Mouse (Mus musculus): ENCODE results near the gene Plcxd2.
A peak's percentile ranks its signal among the peaks of the same experiment; 100 is the strongest.

Gene Plcxd2

GRCm38 (mm10) chr16:45990901-45991676 is 18.9 kb downstream of the Plcxd2 start:
- DNase-seq (ENCODE audit: low read depth, low spot score), result peak; percentile 21

- DNase-seq (ENCODE audit: low read depth, low spot score), result no peak
Observed at GRCm38 (mm10) chr16:45986236-45986635, 23.8 kb downstream of the Plcxd2 start.

DNA sequence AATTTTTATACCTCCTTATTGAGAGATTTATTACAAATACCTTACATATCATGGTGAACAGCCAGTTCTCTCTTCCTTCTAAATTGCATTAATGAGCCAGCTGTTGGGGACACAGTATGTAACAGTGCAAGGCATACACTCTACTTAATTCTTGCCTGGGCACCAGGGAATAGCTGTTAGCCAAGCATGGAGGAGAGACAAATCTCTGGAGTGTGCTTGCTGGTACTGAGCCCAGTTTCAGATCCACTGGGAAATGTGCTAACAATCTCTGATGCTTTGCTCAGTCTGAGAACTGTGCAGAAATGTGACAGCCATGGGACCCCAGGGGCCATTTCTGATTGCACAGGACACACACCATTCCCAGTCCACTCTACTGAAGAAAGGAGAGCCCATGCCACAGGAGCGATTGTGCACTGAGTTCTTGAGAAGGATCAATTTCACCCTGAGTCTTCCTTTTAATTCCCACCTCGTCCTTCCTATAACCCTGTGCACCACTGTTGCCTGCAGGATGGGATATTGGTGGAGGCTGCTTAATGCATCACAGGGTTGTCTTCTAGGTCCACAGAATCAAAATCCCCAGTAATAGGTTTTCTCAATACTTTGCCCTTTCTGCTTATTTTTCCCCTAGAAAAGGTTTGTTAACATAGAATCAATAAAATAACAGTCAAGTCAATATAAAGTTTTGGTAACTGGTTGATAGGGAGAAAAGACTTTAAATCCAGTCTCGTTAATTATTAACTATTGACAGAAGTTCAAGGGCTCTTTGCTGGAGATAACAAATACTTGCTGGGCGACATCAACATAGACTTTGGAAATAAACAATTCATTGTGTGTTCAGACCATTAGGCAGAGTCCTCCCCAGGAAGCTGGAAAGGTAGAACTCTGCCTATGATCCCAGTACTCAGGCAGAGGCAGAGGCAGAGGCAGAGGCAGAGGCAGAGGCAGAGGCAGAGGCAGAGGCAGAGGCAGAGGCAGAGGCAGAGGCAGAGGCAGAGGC is 25.1 kb downstream of the Plcxd2 start:
- DNase-seq (ENCODE audit: low read depth, low spot score), result no peak

DNA sequence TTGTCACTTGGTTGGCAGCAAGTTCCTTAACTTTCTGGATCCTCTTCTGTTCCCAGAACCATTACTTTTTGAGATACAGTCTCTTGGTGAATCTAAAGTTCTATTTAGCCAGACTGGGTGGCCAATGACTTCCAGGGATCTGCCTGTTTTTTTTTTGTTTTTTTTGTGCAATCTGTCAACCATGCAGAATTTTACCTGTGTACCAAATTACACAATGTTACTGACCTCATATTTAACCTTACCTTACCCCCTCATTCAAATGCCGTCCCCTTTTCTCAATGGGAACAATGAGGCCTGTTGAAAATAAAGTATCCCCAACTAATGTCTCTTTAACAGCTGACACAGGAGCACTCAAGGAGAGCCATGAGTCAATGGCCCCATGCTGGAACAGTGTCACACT is 33.8 kb downstream of the Plcxd2 start:
- DNase-seq (ENCODE audit: low read depth, low spot score), result no peak

- DNase-seq (ENCODE audit: low read depth, low spot score), result peak; percentile 23
Observed at GRCm38 (mm10) chr16:45973959-45974686, 35.9 kb downstream of the Plcxd2 start.

DNA sequence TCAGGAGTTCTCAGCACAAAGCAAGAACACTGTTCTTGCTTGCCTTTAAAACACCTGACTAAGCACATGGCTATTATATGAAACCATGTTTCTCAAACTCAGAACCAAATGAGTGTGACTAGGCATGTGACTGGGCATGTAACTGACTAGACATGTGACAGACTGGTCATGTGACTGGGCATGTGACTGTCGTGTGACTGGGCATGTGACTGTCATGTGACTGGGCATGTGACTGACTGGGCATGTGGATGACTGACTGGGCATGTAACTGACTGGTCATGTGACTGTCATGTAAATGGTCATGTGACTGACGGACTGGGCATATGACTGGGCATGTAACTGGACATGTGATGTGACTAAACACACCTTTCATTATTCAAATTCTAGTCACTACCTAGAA is 39.8 kb downstream of the Plcxd2 start:
- DNase-seq (ENCODE audit: low read depth, low spot score), result no peak

GRCm38 (mm10) chr16:45968716-45969115 is 41.3 kb downstream of the Plcxd2 start:
- no peak for DNase-seq (ENCODE audit: low read depth, low spot score)

DNA sequence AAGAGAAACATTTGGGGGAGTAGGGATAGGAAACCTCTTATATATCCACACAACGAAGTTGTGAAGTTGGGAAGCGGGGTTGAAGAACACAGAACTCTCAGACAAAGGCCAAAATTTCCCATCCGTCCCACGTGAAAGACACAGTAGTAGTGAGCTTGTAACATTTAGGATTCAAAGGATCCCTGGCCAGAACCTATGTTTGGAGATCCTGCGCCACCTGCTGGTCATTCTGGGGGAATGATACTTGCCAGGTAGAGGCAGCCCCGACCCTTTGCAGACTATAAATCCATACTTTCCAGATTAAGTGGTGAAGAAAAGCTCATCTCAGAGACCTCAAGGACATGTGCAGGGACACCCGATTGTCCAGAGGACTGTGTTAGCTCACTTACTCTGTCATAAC is 42.5 kb downstream of the Plcxd2 start:
- peak; percentile 59 for DNase-seq (ENCODE audit: low read depth, low spot score)

DNA sequence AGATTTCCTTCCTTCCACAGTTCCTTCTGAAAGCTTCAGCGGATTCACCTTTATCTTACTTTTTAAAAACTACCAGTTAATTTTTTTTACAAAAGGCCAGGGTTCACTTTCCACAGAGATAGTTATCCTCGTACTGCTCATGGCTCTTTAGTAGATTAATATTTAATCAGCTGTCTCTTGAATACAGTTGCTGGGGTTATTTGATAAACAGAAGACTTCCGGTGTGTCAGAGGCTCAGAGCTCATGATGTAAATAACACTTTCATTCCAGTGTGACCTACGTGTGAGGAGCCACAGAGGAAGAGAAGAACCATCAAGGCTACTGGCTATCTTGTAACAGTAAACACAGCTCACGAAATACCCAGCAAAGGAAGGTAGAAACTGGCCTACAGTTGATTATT is 43.4 kb downstream of the Plcxd2 start:
- DNase-seq (ENCODE audit: low read depth, low spot score), result no peak

- no peak for DNase-seq (ENCODE audit: low read depth, low spot score)
Observed at GRCm38 (mm10) chr16:45964777-45965176, 45.2 kb downstream of the Plcxd2 start.

- DNase-seq (ENCODE audit: low read depth, low spot score), result no peak
Observed at GRCm38 (mm10) chr16:45963837-45964236, 46.2 kb downstream of the Plcxd2 start.

GRCm38 (mm10) chr16:45963088-45963487 is 46.9 kb downstream of the Plcxd2 start:
- no peak for DNase-seq (ENCODE audit: low read depth, low spot score)

- no peak for DNase-seq (ENCODE audit: low read depth, low spot score)
Observed at GRCm38 (mm10) chr16:45960978-45961377, 49.0 kb downstream of the Plcxd2 start.

- no peak for DNase-seq (ENCODE audit: low read depth, low spot score)
Observed at GRCm38 (mm10) chr16:45956390-45956950, 53.5 kb downstream of the Plcxd2 start.

DNA sequence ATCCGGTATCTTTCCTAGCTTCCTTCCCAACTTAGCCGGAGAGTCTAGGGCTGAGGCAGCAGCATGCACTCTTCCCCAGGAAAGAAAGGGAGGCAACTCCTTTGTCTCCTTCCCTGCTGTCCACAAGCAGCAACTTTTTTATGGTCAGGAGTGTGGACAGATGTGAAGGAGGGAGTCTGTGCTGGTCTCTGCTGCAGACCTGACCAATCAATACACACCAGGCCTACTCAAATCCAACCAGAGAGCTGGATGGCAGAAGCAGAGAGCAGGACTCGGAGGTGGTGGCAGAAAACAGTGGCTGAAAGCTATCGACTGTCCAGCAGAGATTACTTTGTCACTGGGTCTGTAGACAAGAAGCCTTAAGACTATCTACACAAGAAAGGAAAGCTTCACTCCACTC is 56.6 kb downstream of the Plcxd2 start, which contains the start of gene Phldb2:
Phldb2 (minus strand) TSS at position 205 of the 400 bp plus-strand sequence.
- DNase-seq (ENCODE audit: low read depth, low spot score), result no peak

- no peak for DNase-seq (ENCODE audit: low read depth, low spot score)
Observed at GRCm38 (mm10) chr16:45952501-45952900, 57.5 kb downstream of the Plcxd2 start.

DNA sequence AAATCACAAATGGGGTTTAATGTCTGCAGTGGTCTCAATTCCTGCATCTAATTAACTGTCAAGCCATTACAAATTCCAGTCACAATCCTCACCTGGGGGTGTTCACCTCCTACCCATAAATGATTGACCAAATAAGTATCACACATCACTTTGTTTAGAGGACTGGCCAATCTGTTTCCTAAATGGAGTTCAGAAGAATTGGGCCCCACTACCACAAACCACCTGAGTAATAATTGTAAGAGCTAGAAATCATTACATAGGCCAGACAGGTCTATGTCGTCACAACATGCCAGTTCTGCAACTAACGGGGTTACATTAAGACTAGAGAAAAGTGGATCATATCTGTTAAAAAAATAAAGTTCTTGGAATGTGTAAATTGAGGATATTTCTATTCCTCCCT is 58.0 kb downstream of the Plcxd2 start:
- DNase-seq (ENCODE audit: low read depth, low spot score), result no peak

DNA sequence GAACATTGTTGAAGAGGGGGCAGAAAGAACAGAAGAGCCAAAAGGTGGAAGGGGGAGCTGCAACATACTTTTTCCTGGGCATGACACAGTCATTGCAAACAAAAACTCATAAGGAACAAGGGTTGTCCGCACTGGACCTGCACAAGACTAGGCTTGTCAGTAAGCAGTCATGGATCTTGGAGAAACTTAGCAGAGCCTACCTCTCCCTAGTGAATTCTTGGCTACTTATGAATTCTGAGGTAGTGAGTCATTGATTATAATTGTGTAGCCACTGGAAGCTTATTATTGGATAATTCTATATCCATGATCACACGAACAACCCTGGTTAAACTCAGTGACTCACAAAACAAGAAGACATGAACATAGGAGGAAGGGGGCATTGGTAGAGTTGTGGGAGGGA is 63.7 kb downstream of the Plcxd2 start:
- no peak for DNase-seq (ENCODE audit: low read depth, low spot score)

DNA sequence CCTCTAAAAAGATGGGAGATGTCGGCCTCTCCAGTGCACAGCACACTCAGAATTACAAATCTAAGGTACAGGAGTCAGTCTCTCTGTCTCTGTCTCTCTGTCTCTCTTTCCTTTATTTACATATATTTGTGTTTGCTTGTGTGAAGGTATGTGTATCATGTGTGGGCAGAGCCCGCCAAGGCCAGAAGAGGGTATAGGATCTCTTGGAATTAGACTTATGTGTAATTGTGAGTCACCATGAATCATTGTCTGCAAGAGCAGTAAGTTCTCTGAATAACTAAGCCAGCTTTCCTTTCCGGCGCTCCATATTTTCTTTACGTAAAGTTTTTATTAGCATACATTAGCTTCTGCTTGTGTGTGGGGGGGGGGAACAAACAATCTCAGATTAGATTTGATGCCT is 64.4 kb downstream of the Plcxd2 start:
- no peak for DNase-seq (ENCODE audit: low read depth, low spot score)

GRCm38 (mm10) chr16:45945174-45945631 is 64.8 kb downstream of the Plcxd2 start:
- DNase-seq (ENCODE audit: low read depth, low spot score), result no peak

DNA sequence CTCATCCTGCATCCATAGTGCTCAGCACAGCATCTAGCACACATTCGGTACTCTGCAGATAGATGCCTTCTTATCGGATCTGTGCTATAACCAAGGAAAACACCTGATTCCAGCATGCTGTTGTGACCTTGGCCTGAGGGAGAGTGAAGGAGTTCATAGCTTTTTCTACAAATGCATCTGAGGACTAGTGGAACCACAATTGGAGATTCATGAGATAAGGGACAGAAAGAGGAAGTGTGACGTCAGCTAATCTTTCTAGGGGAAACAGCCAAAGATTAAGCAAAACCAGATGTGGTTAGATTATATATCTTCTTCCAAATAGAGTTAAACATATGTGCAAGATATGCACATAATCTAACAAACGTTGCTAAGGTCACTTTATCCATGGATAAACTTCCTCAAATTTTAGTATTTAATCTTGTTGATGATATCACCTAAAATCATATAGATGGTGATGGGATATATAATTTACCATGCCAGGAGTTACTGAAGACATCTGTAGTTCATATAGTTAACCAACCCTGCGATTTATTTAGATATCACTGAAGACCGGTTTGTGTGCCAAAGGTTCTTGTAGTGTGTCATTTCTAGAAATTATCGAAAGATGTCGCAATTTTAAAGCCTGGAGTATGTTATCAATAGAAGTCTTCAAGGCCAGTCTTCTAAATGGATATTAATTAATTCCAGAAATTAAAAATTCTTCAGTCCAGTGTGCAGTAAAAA is 67.7 kb downstream of the Plcxd2 start:
- peak; percentile 11 for DNase-seq (ENCODE audit: low read depth, low spot score)

Measured in A20 (cell line).